Mouse (Mus musculus) adrenal gland, postnatal 10 days (tissue): ENCODE results near the gene Sptssa. TPM values are rescaled to one million over a fixed set of nuclear protein-coding genes. Genes with fewer than 3 reads are reported as not detected.

Source experiments
- microRNA-seq: library from miRNA; unstranded; fragments of <30 nt; microRNA quantifications from one replicate; pipeline ENCODE4 v1.2.0, GENCODE M21; 2021
- total RNA-seq, 2 experiments: library from RNA; stranded (reverse); gene quantifications; 2 replicates each; pipeline ENCODE4 v1.2.3; 2021

Sptssa gene
- total RNA-seq, 2 experiments from 2014 or later, result 76.7 to 77.1 TPM

Small RNAs within 50 kb of the gene (microRNA-seq; reads per million reads assigned to microRNA genes)
- gene Mir1892, result not detected

Other genes with a start within 250 kb of the Sptssa start
- gene Eapp, start 39.3 kb upstream of the Sptssa start, total RNA-seq, result 10 to 100 TPM; 33.5 to 36.8 TPM
- 10 to 100 TPM; 57.5 to 70.3 TPM for gene Snx6, start 139.1 kb upstream of the Sptssa start, total RNA-seq
- 100 to 1,000 TPM; 142 to 201 TPM for gene Cfl2, start 206.3 kb upstream of the Sptssa start, total RNA-seq